Mouse (Mus musculus) heart, postnatal 0 days (tissue): ENCODE results near the gene Dppa3.

Source experiments
- CTCF ChIP-seq: IDR thresholded peaks from 2 replicates; pipeline ENCODE4 v1.5.1; 2016; ENCODE audit warnings: antibody characterized with exemption, control low read depth, low read depth
- EP300 ChIP-seq: IDR thresholded peaks from 2 replicates; pipeline ENCODE4 v1.6.1; 2016; ENCODE audit warnings: antibody characterized with exemption, low read depth

- no peak for TF ChIP-seq CTCF
- TF ChIP-seq EP300, result no peak
Observed at GRCm38 (mm10) chr6:122670201-122670551, 44.0 kb downstream of the Dppa3 start.
